Mouse (Mus musculus): ENCODE results near the gene Xbp1. TPM values are rescaled to one million over a fixed set of nuclear protein-coding genes. Genes with fewer than 3 reads are reported as not detected.
A peak's percentile ranks its signal among the peaks of the same experiment; 100 is the strongest.
"Not testable (repeated sequence)": the region's sequence is repeated elsewhere in the genome, so short reads cannot be mapped to it uniquely, and the experiment has no call there.

The Xbp1 gene
- polyA plus RNA-seq, 1 experiment: 121 TPM

DNA sequence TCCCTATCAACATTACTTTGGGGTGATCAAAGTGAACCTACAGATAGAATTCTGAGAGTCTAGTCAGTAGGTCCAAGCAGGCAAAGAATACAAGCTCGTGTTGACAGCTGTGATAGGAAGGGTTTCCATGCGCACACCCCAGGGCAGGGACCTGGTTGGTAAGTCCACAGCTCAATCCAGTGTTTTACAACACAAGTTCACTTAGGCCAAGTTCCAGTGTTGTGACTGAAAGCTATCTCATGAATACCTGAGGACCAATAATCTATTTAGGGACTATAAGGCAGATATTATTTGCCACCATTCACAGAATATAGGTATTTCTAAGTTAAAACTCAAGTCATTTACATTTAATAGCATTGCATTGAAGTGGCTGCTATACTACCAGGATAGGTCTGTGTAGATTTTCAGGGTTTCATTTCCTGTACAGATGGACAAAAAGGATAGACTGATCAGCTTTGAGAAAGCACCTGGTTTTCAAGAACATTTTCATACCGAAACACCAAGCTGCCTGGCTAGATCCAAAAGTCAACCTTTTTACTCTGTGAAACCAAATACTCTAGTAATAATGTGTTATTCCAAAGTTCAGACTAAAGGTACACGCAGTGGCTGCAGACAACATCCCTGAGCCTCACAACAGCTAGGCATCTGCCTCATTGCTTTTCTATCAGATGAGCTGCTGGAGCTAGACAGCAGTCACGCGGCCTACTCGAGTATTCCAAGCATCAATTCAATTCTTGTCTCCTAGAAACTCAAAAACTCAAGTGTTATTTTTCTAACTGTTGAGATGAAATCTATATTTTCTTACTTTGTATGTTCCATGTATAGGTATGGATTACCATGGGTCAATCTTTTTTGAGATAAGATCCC lies 6.3 kb downstream of the Xbp1 start:
- H3K4me1 ChIP-seq (ENCODE audit: control insufficient read depth, insufficient read depth, low read length): peaks cover 6% of the 10 kb centered on the region
- H3K4me3 ChIP-seq (ENCODE audit: insufficient read depth, low read length): no peak overlapping the region
- 0 out of 2 replicates have a peak overlapping the region, but pooled peaks have one; percentile 31 for H3K27ac ChIP-seq (ENCODE audit: insufficient read depth, low read length)
- no peak for TF ChIP-seq CTCF (IDR thresholded peaks at IDR 0.05; ENCODE audit: borderline replicate concordance, insufficient read depth, low read length)
- TF ChIP-seq POLR2A (IDR thresholded peaks at IDR 0.05; ENCODE audit: low read depth, low read length): no peak; the same call in none of the 2 replicates

DNA sequence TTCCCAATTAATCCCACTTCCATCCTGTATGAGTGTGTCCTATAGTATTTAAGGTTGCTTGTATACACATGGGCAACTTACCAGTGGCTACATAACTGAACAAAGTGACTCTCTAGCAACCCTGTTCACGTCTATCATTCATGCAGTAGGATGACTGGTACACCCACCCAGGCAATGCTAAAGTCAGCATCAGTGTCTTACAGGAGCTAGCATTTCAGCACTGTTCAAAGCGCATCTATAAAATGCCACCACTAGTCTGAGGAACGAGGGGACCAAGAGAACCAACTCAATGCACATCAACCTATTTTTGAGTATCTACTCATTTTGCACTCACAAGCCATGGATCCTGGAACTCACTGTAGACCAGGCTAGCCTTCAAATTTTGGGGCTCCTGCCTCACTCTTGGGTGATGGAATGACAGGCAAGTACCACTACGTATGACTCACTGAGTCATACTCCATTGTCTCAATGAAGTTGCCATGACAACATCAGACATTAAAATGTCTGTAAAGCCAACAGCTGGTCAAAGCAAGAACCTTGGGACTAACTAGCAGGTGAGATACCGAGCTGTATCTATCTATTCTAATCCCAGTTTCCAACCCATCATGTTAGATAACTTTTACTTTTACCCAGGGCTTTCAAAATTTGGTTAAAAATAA lies 7.5 kb downstream of the Xbp1 start:
- Histone ChIP-seq H3K4me1 (ENCODE audit: control insufficient read depth, insufficient read depth, low read length) (peaks cover 6% of the 10 kb centered on the region), H3K4me3 (ENCODE audit: insufficient read depth, low read length) (no peak overlapping the region), H3K27ac (ENCODE audit: insufficient read depth, low read length) (0 out of 2 replicates have a peak overlapping the region, but pooled peaks have one; percentile 22)
- TF ChIP-seq CTCF (IDR thresholded peaks at IDR 0.05; ENCODE audit: borderline replicate concordance, insufficient read depth, low read length) (no peak), POLR2A (IDR thresholded peaks at IDR 0.05; ENCODE audit: low read depth, low read length) (no peak)

DNA sequence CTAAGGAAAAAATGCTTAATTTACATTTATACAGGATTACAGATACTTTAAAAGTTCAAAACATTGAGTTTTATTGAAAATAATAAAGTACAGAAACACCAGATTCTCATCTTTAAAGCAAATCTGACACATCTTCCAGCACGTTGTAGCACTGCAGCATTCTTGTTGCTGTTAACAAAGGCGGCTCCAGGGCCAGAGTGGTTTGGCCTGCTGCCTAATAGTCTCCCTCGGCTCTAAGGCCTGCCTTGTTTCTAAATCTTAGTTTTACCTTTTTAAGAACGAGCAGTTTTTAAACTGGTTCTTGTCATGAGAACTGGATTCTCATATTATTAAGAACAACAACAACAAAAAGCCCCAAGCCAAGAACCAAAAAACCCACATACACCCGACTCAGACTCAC lies 8.4 kb downstream of the Xbp1 start:
- no peak overlapping the region for H3K27ac ChIP-seq (ENCODE audit: insufficient read depth, low read length)
- no peak overlapping the region for H3K4me3 ChIP-seq (ENCODE audit: insufficient read depth, low read length)
- no peak for TF ChIP-seq CTCF (IDR thresholded peaks at IDR 0.05; ENCODE audit: borderline replicate concordance, insufficient read depth, low read length)
- TF ChIP-seq POLR2A (IDR thresholded peaks at IDR 0.05; ENCODE audit: low read depth, low read length): no peak
- H3K4me1 ChIP-seq (ENCODE audit: control insufficient read depth, insufficient read depth, low read length): peaks cover 6% of the 10 kb centered on the region

DNA sequence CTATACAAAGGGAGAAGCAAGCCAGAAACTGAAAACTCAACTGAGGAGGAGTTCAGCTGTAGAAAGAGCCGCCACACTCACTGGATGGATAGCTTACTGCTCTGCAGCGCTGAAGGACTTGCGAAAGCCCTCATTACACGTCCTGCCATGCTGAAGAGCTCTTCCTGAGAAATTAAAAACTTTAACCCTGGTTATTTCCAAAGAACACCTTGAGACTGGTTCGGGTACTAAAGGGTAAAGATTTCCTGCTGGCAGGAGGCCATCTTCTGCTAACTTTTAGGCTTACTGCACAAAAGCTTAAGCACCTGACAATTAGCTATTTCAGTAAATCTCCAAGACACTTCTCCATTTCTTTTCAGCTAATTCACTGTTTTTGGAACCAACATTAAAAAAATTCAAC lies 9.7 kb downstream of the Xbp1 start:
- TF ChIP-seq POLR2A (IDR thresholded peaks at IDR 0.05; ENCODE audit: low read depth, low read length) (no peak), CTCF (IDR thresholded peaks at IDR 0.05; ENCODE audit: borderline replicate concordance, insufficient read depth, low read length) (no peak)
- Histone ChIP-seq H3K27ac (ENCODE audit: insufficient read depth, low read length) (no peak overlapping the region), H3K4me3 (ENCODE audit: insufficient read depth, low read length) (no peak overlapping the region), H3K4me1 (ENCODE audit: control insufficient read depth, insufficient read depth, low read length) (peaks cover 2% of the 10 kb centered on the region)

DNA sequence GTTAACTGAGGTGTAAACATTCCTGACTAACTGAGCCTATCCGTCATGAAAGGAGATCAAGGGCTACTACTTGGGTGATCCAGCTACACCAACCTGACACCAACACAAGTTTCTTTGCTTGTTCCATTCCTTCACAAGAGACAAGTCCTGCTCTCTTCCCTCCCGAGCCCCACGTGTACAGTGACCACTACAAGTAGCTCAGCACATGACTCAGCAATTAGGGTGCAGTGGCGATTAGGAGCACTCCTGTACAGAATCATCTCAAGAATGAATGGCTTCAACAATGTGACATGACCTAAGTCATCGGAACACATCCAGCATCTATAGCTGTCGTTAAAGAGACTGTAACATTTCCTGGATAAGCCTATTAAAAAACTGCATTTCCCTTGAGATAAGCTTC lies 10.3 kb downstream of the Xbp1 start:
- H3K4me1 ChIP-seq (ENCODE audit: control insufficient read depth, insufficient read depth, low read length): peaks cover 2% of the 10 kb centered on the region
- H3K27ac ChIP-seq (ENCODE audit: insufficient read depth, low read length): no peak overlapping the region
- no peak overlapping the region for H3K4me3 ChIP-seq (ENCODE audit: insufficient read depth, low read length)
- no peak for TF ChIP-seq POLR2A (IDR thresholded peaks at IDR 0.05; ENCODE audit: low read depth, low read length)
- TF ChIP-seq CTCF (IDR thresholded peaks at IDR 0.05; ENCODE audit: borderline replicate concordance, insufficient read depth, low read length): no peak

DNA sequence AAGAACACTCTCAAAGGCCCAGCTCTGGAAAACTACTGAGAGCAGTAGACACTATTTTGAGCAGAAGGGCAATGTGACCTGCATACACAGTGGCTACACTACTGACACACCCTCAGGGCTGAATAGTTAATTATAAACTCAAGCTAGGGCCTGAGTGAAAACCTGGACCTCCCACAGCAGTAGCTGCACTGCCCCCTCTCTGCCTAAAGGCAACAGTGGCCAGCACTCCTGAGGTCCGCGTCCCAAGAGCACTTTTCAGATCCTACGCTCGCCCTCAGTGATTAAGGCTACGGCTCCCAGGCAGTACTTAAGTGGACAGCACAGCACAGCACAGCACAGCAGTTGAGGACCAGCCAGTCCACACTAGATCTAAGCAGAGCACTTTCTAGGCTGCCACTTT lies 12.6 kb downstream of the Xbp1 start:
- no peak overlapping the region for H3K4me3 ChIP-seq (ENCODE audit: insufficient read depth, low read length)
- TF ChIP-seq POLR2A (IDR thresholded peaks at IDR 0.05; ENCODE audit: low read depth, low read length) (no peak), CTCF (IDR thresholded peaks at IDR 0.05; ENCODE audit: borderline replicate concordance, insufficient read depth, low read length) (no peak)
- no peak overlapping the region for H3K27ac ChIP-seq (ENCODE audit: insufficient read depth, low read length)
- peaks cover 2% of the 10 kb centered on the region for H3K4me1 ChIP-seq (ENCODE audit: control insufficient read depth, insufficient read depth, low read length)

DNA sequence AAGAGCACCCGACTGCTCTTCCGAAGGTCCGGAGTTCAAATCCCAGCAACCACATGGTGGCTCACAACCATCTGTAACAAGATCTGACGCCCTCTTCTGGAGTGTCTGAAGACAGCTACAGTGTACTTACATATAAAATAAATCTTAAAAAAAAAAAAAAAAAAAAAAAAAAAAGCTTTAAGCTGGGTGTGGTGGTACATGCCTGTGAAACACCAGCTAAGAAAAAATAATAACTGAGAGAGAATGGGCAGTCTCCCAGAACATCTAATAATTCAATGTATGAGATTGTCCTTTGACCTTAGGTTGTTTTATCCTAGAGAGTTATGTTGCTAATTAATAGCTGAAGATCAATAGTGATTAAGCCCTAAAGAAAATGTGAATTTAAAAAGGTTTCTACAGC lies 17.0 kb downstream of the Xbp1 start:
- H3K4me3 ChIP-seq (ENCODE audit: insufficient read depth, low read length); H3K27ac ChIP-seq (ENCODE audit: insufficient read depth, low read length); H3K4me1 ChIP-seq (ENCODE audit: control insufficient read depth, insufficient read depth, low read length): not testable (repeated sequence)

DNA sequence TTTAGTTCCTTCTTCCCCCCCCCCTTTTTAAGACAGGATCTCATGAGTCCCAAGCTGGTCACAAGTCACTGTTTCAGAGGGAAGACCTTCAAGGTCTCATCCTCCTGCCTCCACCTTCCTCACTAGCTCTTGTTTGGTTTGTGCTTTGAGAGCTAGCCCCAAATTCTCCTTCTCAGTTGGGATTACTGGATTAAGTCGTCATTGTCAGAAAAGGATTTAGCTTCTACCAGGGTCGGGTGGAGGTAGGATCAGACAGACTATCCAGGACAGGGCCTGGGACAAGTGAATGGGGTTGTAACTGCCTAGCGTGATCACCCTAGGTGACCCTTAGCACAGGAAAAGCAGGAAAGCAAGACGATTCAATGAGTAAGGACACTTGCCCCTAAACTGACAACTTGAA lies 19.9 kb downstream of the Xbp1 start:
- Histone ChIP-seq H3K4me3 (ENCODE audit: insufficient read depth, low read length) (peak overlapping the region; percentile 92), H3K27ac (ENCODE audit: insufficient read depth, low read length) (no peak overlapping the region), H3K4me1 (ENCODE audit: control insufficient read depth, insufficient read depth, low read length) (peaks cover 6% of the 10 kb centered on the region; the same call in 1 of the 2 replicates)
- no peak for TF ChIP-seq POLR2A (IDR thresholded peaks at IDR 0.05; ENCODE audit: low read depth, low read length)
- TF ChIP-seq CTCF (IDR thresholded peaks at IDR 0.05; ENCODE audit: borderline replicate concordance, insufficient read depth, low read length): no peak

DNA sequence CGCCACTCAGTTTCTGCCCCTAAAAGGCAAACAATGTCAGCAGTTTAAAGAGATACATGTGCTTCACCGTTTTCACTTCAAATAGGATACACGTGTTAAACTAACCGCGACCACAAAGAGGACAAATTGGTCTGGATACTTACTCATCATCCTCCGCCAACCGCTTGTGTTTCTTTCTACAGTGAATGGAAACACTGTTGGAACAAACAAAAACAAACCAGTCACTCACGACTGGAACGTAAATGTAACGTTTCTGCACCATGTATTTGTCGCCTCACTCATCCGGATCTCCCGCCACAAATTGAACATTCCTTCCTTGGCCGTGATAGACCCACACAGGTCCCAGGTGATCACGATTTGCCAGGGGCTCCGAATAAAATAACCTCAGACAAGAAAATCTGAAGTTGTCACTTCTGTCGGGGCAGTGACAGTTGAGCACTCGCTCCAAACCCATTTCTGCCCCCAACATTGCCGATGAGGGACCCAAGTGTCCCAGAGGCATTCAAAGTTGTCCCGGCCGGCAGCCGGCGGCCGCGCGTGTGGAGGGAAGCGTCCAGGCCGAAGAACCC lies 20.9 kb downstream of the Xbp1 start:
- Histone ChIP-seq H3K4me1 (ENCODE audit: control insufficient read depth, insufficient read depth, low read length) (peaks cover 6% of the 10 kb centered on the region; the same call in 1 of the 2 replicates), H3K4me3 (ENCODE audit: insufficient read depth, low read length) (peak overlapping the region; percentile 92), H3K27ac (ENCODE audit: insufficient read depth, low read length) (no peak overlapping the region)
- TF ChIP-seq POLR2A (IDR thresholded peaks at IDR 0.05; ENCODE audit: low read depth, low read length) (no peak), CTCF (IDR thresholded peaks at IDR 0.05; ENCODE audit: borderline replicate concordance, insufficient read depth, low read length) (no peak)
